Mouse (Mus musculus): ENCODE measurements around the gene Srp68. TPM values are rescaled to one million over a fixed set of nuclear protein-coding genes. Genes with fewer than 3 reads are reported as not detected.
"Not testable (repeated sequence)": the region's sequence is repeated elsewhere in the genome, so short reads cannot be mapped to it uniquely, and the experiment has no call there.

Gene Srp68
- polyA plus RNA-seq, 1 experiment from 2014 or later, result 95.2 TPM

GRCm38 (mm10) chr11:116281671-116282070 is 7.7 kb upstream of the Srp68 start:
- peak overlapping the region; percentile 30 for H3K4me3 ChIP-seq (replicated peaks)
- no peak overlapping the region for H3K27ac ChIP-seq
- peak overlapping the region; percentile 68 for H3K4me2 ChIP-seq (replicated peaks)
- no peaks in the 10 kb centered on the region for H3K36me3 ChIP-seq
- 3% methylated on average over 18 of the region's 18 CpGs for WGBS
- H3K9me3 ChIP-seq, result no peaks in the 10 kb centered on the region
- H3K9ac ChIP-seq, result no peak overlapping the region; the same call in 1 of the 2 replicates
- peaks cover 48% of the 10 kb centered on the region for H3K27me3 ChIP-seq (replicated peaks)
- ATAC-seq, result no peak
- H3K4me1 ChIP-seq (replicated peaks), result peaks cover 16% of the 10 kb centered on the region

GRCm38 (mm10) chr11:116280751-116281663 is 7.0 kb upstream of the Srp68 start, which contains the start of gene Galr2:
Galr2 (plus strand) TSS chr11:116280939.
- H3K27me3 ChIP-seq (replicated peaks), result peaks cover 48% of the 10 kb centered on the region
- no peaks in the 10 kb centered on the region for H3K9me3 ChIP-seq
- no peaks in the 10 kb centered on the region for H3K36me3 ChIP-seq
- peak within 1 kb of the TSS; percentile 30 for H3K4me3 ChIP-seq (replicated peaks)
- WGBS, result 8% methylated on average over 48 of the region's 48 CpGs
- H3K27ac ChIP-seq, result no peak within 1 kb of the TSS
- no peak for ATAC-seq
- H3K9ac ChIP-seq, result no peak within 1 kb of the TSS; the same call in 1 of the 2 replicates
- H3K4me1 ChIP-seq (replicated peaks), result peaks cover 15% of the 10 kb centered on the region
- H3K4me2 ChIP-seq (replicated peaks), result peak within 1 kb of the TSS; percentile 68

GRCm38 (mm10) chr11:116277184-116277583 is 3.2 kb upstream of the Srp68 start:
- not testable (repeated sequence) for H3K9me3 ChIP-seq; H3K4me3 ChIP-seq (replicated peaks); ATAC-seq; H3K9ac ChIP-seq; H3K4me2 ChIP-seq (replicated peaks); H3K36me3 ChIP-seq; H3K27ac ChIP-seq
- Histone ChIP-seq H3K27me3 (replicated peaks) (peaks cover 22% of the 10 kb centered on the region), H3K4me1 (replicated peaks) (peaks cover 15% of the 10 kb centered on the region)
- 92% methylated on average over 1 of the region's 1 CpGs for WGBS

- Histone ChIP-seq H3K4me1 (replicated peaks) (peaks cover 12% of the 10 kb centered on the region), H3K4me2 (replicated peaks) (peak overlapping the region; percentile 54), H3K9ac (peak overlapping the region; percentile 89), H3K27ac (peak overlapping the region; percentile 94), H3K36me3 (peaks cover 7% of the 10 kb centered on the region; the same call in 1 of the 2 replicates), H3K4me3 (replicated peaks) (peak overlapping the region; percentile 92), H3K9me3 (no peaks in the 10 kb centered on the region), H3K27me3 (replicated peaks) (no peaks in the 10 kb centered on the region)
- ATAC-seq, result peak; percentile 63
- WGBS, result under 1% methylated on average over 39 of the region's 39 CpGs
Observed at GRCm38 (mm10) chr11:116273469-116274044, 460 bp downstream of the Srp68 start.

- Histone ChIP-seq H3K27me3 (replicated peaks) (no peaks in the 10 kb centered on the region), H3K9ac (peak overlapping the region; percentile 89), H3K36me3 (peaks cover 14% of the 10 kb centered on the region), H3K9me3 (no peaks in the 10 kb centered on the region), H3K4me3 (replicated peaks) (peak overlapping the region; percentile 92), H3K27ac (no peak overlapping the region), H3K4me1 (replicated peaks) (peaks cover 12% of the 10 kb centered on the region), H3K4me2 (replicated peaks) (peak overlapping the region; percentile 54)
- 46% methylated on average over 12 of the region's 12 CpGs for WGBS
- ATAC-seq, result no peak
Observed at GRCm38 (mm10) chr11:116272589-116273468, 1.2 kb downstream of the Srp68 start.

GRCm38 (mm10) chr11:116269560-116269959 is 4.5 kb downstream of the Srp68 start:
- Histone ChIP-seq H3K4me3 (replicated peaks) (no peak overlapping the region), H3K36me3 (peaks cover 41% of the 10 kb centered on the region), H3K9ac (no peak overlapping the region), H3K9me3 (no peaks in the 10 kb centered on the region), H3K27ac (no peak overlapping the region), H3K4me2 (replicated peaks) (no peak overlapping the region), H3K27me3 (replicated peaks) (no peaks in the 10 kb centered on the region), H3K4me1 (replicated peaks) (peaks cover 12% of the 10 kb centered on the region)
- 82% methylated on average over 8 of the region's 8 CpGs for WGBS
- ATAC-seq, result no peak

GRCm38 (mm10) chr11:116268313-116268712 is 5.7 kb downstream of the Srp68 start:
- peaks cover 12% of the 10 kb centered on the region for H3K4me1 ChIP-seq (replicated peaks)
- H3K9ac ChIP-seq, result no peak overlapping the region
- H3K4me2 ChIP-seq (replicated peaks), result no peak overlapping the region
- H3K4me3 ChIP-seq (replicated peaks), result no peak overlapping the region
- ATAC-seq, result peak; percentile 26; the same call in 1 of the 2 replicates
- peaks cover 54% of the 10 kb centered on the region for H3K36me3 ChIP-seq
- WGBS, result 86% methylated on average over 6 of the region's 6 CpGs
- H3K27me3 ChIP-seq (replicated peaks), result no peaks in the 10 kb centered on the region
- no peaks in the 10 kb centered on the region for H3K9me3 ChIP-seq
- H3K27ac ChIP-seq, result no peak overlapping the region

- Histone ChIP-seq H3K36me3 (peaks cover 60% of the 10 kb centered on the region), H3K4me2 (replicated peaks) (no peak overlapping the region), H3K4me1 (replicated peaks) (peaks cover 9% of the 10 kb centered on the region), H3K9me3 (no peaks in the 10 kb centered on the region), H3K27ac (no peak overlapping the region), H3K4me3 (replicated peaks) (no peak overlapping the region), H3K9ac (no peak overlapping the region), H3K27me3 (replicated peaks) (no peaks in the 10 kb centered on the region)
- ATAC-seq, result no peak
- WGBS, result 85% methylated on average over 8 of the region's 8 CpGs
Observed at GRCm38 (mm10) chr11:116267637-116268036, 6.4 kb downstream of the Srp68 start.

- Histone ChIP-seq H3K4me3 (replicated peaks) (no peak overlapping the region), H3K4me2 (replicated peaks) (no peak overlapping the region), H3K27ac (no peak overlapping the region), H3K9me3 (no peaks in the 10 kb centered on the region), H3K36me3 (peaks cover 70% of the 10 kb centered on the region), H3K9ac (no peak overlapping the region), H3K4me1 (replicated peaks) (no peaks in the 10 kb centered on the region), H3K27me3 (replicated peaks) (no peaks in the 10 kb centered on the region)
- WGBS, result 94% methylated on average over 4 of the region's 4 CpGs
- ATAC-seq, result no peak
Observed at GRCm38 (mm10) chr11:116265850-116266249, 8.2 kb downstream of the Srp68 start.

GRCm38 (mm10) chr11:116265352-116265751 is 8.7 kb downstream of the Srp68 start:
- Histone ChIP-seq H3K36me3 (peaks cover 74% of the 10 kb centered on the region), H3K9ac (no peak overlapping the region), H3K27ac (no peak overlapping the region), H3K9me3 (no peaks in the 10 kb centered on the region), H3K4me2 (replicated peaks) (no peak overlapping the region), H3K27me3 (replicated peaks) (no peaks in the 10 kb centered on the region), H3K4me1 (replicated peaks) (peaks cover 1% of the 10 kb centered on the region; the same call in 1 of the 2 replicates), H3K4me3 (replicated peaks) (no peak overlapping the region)
- WGBS, result 86% methylated on average over 11 of the region's 11 CpGs
- no peak for ATAC-seq

- peak; percentile 67 for ATAC-seq
- H3K9ac ChIP-seq, result no peak overlapping the region
- WGBS, result 75% methylated on average over 7 of the region's 7 CpGs
- no peaks in the 10 kb centered on the region for H3K27me3 ChIP-seq (replicated peaks)
- H3K27ac ChIP-seq, result no peak overlapping the region
- no peaks in the 10 kb centered on the region for H3K9me3 ChIP-seq
- peaks cover 9% of the 10 kb centered on the region; the same call in 1 of the 2 replicates for H3K4me1 ChIP-seq (replicated peaks)
- peaks cover 74% of the 10 kb centered on the region for H3K36me3 ChIP-seq
- H3K4me3 ChIP-seq (replicated peaks), result no peak overlapping the region
- H3K4me2 ChIP-seq (replicated peaks), result no peak overlapping the region
Observed at GRCm38 (mm10) chr11:116260259-116260658, 13.8 kb downstream of the Srp68 start.

Measured in intestine, embryonic 15.5 days (tissue).